Mouse (Mus musculus) left cerebral cortex, postnatal 4 days (tissue): ENCODE data around the gene Ppib. TPM values are rescaled to one million over a fixed set of nuclear protein-coding genes. Genes with fewer than 3 reads are reported as not detected.

Source experiments
- DNase-seq: peaks from one replicate; pipeline ENCODE4 v3.0.0-alpha.2; 2022
- intact Hi-C: fragments of 180-260 bp; cut with DNase I; formaldehyde crosslinking; loops from one replicate; pipeline ENCODE4 v1.15.1; 2025
- total RNA-seq, 2 experiments: library from RNA; stranded (reverse); gene quantifications; 2 replicates each; pipeline ENCODE4 v1.2.3; 2021

Gene Ppib
- total RNA-seq: 100 to 1,000 TPM; 233 to 249 TPM

- peak; percentile 98 for DNase-seq
- intact Hi-C loops: no loop called here
These were observed at the start of gene Ppib for GRCm38 (mm10) chr9:66059583-66060307. Gene Ppib (plus strand): TSS chr9:66060222.

GRCm38 (mm10) chr9:66020601-66021000 lies 39.4 kb upstream of the Ppib start:
- intact Hi-C loops: no loop called here
- no peak for DNase-seq

GRCm38 (mm10) chr9:66038082-66038481 lies 21.9 kb upstream of the Ppib start:
- DNase-seq: no peak
- intact Hi-C loops: no loop called here

- intact Hi-C loops: no loop called here
- DNase-seq: no peak
These were observed 21.4 kb upstream of the Ppib start for GRCm38 (mm10) chr9:66038581-66038980.

DNA sequence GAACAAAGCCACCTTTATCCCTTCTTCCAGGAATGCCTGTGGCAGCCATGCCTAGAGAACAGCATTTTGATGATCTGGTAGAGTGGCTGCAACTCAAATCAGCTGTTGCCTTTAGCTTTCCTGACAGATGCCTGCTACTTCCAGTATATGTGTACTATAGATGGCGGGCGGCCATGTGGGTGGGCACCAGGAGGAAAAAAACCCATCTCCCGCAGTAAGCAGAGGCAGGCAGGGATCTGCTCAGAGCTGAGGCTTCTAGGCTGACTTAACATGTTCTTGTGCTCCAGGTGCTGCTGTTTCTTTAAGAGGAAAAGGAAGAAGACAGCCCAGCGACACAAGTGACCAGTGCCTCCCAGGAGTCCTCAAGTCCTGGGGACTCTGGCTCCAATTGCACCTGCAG lies 20.7 kb upstream of the Ppib start:
- intact Hi-C loops: no loop called here
- DNase-seq: no peak

DNA sequence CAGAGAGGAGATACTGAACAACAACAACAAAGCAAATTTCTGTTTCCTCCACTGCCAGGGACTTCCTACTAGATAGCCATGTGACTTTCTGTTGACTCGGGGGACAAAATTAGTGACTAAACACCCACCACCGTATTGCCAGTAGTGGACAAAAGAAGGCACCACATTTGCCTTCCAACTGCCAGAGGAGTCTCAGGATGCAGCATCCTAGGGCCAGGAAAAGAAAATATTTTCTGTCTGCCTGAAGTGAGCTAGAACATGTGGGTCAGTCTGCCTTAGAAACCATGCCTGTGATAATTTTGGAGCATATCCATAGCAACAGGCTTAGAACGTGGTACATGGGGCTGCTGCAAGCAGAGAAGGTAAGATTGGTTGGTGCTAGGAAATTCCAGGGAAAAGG lies 19.2 kb upstream of the Ppib start:
- no peak for DNase-seq
- intact Hi-C loops: no loop called here

DNA sequence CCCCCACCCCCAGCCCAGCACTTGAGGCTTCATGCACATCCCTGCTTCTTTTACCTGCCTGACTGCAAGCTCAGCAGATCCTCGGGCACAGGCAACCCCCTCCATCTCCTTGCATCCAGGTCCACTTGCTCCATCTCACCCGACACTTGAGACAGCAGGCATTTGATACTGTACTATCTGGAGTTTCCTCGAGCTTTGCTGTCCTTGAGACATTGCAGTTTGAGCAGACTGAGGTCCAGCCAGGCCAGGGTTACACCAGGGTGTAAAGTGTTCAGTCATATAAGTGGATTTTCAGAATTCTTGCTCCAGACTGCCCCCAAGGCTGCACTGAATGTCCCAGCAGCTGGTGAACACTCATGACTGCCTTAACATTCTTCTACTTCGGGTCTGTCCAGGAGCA lies 17.7 kb upstream of the Ppib start:
- DNase-seq: no peak
- intact Hi-C loops: no loop called here

DNA sequence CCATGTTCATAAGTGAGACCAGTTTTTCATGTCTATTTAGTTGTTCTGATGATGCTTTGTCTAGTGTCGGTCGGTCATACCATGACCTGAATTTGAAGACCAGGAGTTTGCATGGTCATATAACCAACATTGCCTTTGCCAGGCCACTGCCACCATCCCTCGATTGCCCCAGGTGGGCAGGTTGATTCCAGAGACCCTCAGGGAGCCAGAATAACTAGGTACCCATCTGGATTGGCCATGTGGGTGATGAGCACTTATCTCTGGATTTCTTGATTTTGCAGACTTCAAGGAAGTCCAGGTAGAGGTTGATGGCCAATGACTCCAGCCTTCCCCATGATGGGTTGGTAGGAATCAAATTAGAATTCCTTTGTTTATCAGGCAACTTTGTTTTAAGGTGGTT lies 16.8 kb upstream of the Ppib start:
- intact Hi-C loops: no loop called here
- DNase-seq: no peak

DNA sequence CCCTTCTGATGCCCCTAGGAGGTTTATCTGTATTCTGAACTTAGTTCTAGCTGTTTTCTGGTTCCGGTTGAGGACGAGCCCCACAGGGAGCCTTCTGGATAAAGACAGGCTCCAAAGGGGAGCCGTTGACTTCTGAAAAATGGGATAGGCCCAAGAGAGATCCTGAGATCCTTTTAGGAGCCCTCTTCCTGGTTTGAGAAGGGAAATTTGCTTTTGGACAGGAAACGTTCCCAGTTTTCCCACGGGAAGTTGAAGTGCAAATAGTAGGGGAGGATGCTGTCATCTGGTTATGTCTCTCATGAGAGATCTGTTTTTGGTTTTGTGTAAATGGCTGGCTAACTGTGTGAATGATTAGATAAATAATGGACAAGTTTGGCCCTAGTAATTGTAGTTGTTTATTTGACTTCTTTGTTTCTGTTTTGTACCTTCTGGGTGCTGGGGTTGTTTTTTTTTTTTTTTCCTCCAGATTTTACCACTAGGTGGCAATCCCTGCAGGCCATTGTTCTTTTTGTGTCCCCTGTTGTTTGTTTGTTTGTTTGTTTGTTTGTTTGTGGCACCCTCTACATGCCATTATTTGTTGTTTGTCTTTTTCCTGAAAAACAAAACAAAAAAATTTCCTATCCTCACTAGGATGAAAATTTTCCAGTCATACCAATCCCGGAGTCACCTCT lies 10.0 kb upstream of the Ppib start:
- no peak for DNase-seq
- intact Hi-C loops: no loop called here

GRCm38 (mm10) chr9:66051493-66051892 lies 8.5 kb upstream of the Ppib start:
- intact Hi-C loops: no loop called here
- no peak for DNase-seq

GRCm38 (mm10) chr9:66052731-66053130 lies 7.3 kb upstream of the Ppib start:
- DNase-seq: no peak
- intact Hi-C loops: no loop called here

DNA sequence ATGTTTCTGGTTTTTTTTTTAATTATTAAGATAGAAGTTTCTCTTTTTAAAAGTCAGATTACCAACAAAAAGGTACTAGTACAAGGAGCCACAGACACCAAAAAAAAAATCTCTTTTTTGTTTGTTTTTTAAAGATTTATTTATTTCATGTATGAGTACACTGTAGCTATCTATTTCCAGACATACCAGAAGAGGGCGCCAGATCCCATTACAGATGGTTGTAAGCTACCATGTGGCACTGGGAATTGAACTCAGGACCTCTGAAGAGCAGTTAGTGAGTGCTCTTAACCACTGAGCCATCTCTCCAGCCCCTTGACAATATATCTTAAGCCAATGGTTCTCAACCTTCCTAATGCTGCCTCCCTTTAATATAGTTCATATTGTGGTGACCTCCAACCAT lies 6.4 kb upstream of the Ppib start:
- DNase-seq: no peak
- intact Hi-C loops: no loop called here

GRCm38 (mm10) chr9:66060308-66060647 lies 256 bp downstream of the Ppib start:
- intact Hi-C loops: no loop called here
- DNase-seq: no peak

- peak; percentile 12 for DNase-seq
- intact Hi-C loops: no loop called here
These were observed 964 bp downstream of the Ppib start for GRCm38 (mm10) chr9:66060986-66061385.

GRCm38 (mm10) chr9:66061656-66062055 lies 1.6 kb downstream of the Ppib start:
- intact Hi-C loops: no loop called here
- DNase-seq: peak; percentile 38

DNA sequence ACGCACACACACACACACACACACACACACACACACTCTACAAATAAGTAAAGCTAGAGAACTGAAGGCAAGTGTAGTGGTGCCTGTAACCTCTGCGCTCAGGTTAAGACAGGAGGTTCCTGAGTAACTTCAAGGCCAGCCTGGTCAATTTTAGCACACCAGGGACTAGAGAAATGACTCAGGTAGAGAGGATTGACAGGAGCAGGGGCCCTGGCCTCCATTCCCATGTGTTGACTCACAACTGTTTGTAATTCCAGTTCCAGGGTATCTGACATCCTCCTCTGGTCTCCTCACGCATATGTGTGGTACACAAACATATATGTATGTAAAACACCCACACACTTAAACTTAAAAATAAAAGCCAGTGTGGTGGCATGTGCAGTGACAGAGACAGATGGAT lies 3.4 kb downstream of the Ppib start:
- DNase-seq: no peak
- intact Hi-C loops: no loop called here

DNA sequence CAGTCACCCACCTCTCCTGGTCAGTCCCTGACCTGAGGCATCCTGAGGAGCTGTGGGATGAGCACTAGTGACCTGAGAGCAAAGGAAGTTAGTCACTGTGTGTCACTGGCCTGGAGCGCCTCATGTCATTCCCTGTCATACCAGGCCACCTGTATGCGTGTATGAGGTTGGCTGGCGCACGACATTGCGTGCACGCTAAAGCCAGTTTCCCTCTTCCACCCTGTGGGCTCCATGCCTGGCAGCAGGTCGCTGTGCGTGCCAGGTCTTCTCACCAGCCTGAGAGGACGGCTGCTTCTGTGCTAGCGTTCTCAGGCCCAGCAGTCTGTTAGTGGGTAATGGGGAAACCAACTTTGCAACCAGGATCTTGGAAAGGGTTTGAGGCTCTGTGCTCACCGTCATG lies 4.3 kb downstream of the Ppib start:
- peak; percentile 19 for DNase-seq
- intact Hi-C loops: no loop called here

DNA sequence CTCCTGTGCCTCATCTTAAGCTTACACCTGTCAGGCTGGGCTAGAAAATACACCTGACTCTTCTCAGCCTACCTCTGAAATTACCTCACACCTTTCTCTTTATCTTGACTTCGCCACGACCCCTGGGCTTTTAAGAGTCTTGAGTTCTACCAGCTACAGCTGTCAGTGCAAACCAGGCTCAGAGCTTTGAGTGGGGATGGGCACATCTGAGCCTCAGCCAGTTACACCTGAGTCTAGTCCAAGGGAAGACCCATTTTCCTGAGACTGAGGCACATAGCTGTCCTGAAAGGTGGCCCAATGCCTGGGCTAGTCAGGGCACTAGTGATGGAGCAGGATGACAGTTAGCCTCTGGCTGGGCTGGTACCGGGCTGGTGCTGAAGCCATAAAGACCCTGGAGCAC lies 6.8 kb downstream of the Ppib start:
- intact Hi-C loops: no loop called here
- no peak for DNase-seq

GRCm38 (mm10) chr9:66067542-66067941 lies 7.5 kb downstream of the Ppib start:
- intact Hi-C loops: no loop called here
- DNase-seq: peak; percentile 53

DNA sequence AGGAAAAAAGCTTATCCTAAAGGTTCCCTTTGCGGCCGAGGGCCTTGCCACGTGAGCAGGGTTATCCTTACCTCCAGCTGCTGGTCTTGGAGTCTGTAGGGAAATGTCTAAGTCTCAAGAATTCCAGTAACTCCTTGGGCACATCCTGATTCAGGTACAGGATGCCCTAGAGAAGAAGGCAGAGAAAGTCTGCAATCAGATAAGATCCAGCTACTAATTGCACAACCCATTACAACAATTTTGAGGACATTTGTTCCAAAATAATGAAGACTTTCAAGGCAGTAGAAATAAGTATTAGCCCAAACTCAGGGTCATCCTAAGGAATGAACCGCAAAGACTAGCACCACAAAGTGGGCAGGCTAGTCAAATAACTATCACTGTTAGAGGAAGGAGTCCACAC lies 8.0 kb downstream of the Ppib start:
- intact Hi-C loops: no loop called here
- DNase-seq: no peak

- intact Hi-C loops: no loop called here
- peak; percentile 49 for DNase-seq
These were observed 9.0 kb downstream of the Ppib start for GRCm38 (mm10) chr9:66068971-66069391.

DNA sequence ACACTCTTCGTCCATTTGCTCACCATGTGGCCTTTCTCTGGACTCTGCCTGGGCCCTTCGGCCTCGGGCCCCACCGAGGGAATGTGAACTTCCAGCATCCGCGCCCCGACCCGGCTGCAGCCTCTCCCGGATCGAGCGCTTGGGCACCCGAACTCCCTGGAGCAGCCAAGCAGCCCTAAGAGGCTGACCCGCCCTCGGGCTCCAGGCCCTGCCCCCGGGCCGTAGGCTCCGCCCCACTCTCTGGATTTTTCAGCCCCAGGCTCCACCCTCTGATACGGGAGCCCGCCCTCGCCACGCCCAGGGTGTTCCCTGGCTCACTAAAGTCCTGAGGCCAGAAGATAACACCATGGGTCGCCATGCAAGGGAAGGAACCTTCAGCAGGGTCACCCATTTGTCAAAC lies 9.6 kb downstream of the Ppib start, which contains the start of gene Snx22:
Gene Snx22, minus strand, starts transcription at position 137 of the 400 bp plus-strand sequence.
- intact Hi-C loops: no loop called here
- DNase-seq: peak; percentile 76

GRCm38 (mm10) chr9:66070151-66070550 lies 10.1 kb downstream of the Ppib start:
- intact Hi-C loops: no loop called here
- DNase-seq: no peak
